Mouse (Mus musculus) mature B cell (primary cell): ENCODE data around the gene Apoa4.

Experiments
- in situ Hi-C: fragments of 300-500 bp; cut with MboI; formaldehyde crosslinking; loops from 2 replicates; pipeline ENCODE4 v1.14.3; 2019

Apoa4 gene

DNA sequence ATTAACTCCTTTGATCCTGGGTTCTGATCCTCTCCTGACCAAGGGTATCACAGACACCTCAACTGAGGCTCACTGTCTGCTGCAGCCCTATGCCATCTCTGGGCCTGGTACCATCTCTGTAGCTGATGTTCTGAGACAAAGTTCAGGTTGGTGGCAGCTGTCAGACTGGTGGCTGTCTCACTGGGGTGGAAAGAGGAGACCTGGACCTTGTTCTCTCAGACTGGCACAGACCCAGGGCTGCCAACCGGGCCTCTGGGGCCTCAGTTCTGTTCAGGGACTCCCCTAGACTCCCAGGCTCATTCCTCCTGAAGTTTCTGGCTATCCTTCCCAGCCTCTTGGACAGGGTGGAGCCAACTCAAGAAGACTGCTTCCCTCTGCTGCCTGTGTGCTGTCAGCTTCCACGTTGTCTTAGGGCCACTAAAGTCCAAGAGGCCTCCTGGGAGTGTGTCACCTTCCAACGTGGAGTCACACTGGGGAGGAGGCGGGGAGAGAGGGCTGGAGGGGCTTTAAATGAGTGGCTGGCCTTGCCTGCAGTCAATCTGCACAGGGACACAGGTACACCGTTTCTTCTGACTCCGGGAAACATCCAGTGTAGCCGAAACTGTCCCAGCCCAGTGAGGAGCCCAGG, at the start of gene Apoa4:
Gene Apoa4 (plus strand): TSS at position 171 of the 628 bp plus-strand sequence.
- in situ Hi-C loops = no loop called here

DNA sequence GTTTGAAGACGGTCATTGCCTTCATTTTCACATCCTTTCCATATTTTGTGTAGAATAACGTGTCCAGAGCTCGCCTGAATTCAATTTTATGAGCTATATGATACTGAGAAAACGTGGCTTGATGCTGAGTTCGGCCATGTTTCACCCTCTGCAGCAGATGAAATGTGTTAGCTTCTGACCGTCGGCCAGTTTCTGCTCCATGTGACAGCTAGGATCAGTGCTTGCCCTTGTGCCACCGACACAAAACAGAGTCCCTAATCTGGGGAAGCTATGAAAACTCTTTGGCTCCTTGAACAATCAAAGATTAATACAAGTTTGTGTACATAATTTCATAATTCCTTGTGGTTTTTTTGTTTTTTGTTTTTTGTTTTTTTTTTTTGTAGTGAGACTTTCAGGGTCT, 49.3 kb upstream of the Apoa4 start:
- in situ Hi-C loops = no loop called here

DNA sequence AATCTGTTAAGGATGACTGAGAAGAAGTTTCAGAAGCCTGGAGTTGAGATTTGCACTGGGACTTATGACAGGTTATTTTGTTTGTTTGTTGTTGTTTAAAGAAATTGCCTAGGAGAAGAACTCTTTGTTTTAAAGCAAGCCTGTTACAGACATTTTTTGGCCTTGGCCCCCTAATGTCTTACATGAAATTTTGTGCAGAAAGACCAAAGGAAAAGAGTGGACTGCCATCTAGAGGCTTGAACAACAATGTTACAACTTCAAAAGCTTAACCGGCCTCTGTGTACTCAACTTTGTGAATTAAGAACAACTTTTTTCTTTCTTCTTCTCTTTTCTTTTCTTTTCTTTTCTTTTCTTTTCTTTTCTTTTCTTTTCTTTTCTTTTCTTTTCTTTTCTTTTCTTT, 48.9 kb upstream of the Apoa4 start:
- in situ Hi-C loops = no loop called here

DNA sequence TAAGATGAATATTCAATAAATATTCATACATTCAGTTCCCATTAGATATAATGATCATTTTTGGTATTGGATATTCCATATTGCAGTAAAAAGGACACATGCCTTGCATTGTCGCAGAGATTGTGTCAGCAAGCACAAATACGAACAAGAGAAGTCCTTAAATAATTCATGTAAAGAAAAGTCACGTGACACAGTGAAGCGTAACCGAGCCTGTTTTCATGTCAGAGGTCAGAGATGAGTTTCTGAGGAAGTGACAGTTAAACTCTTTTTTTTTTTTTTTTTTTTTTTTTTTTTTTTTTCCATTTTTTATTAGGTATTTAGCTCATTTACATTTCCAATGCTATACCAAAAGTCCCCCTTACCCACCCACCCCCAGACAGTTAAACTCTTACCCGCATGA, 47.9 kb upstream of the Apoa4 start:
- in situ Hi-C loops = no loop called here

DNA sequence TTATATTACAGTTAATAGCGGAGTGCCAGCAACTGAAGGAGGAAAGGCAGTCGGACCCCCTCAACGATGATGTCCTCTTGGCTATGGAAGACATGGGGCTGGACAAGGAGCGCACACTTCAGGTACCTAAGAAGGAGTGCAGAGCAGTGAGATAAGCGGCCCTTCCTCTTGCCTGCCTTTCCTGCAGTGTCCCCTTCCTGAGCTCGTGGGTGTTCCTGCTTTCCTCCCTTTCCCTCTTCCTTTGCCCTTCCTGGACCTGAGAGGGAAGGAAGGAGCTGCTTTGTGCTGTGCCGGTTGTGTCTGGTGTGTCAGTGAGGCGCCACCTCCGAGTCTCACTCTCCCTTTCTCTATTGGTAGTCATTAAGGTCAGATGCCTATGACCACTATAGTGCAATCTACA, 45.7 kb upstream of the Apoa4 start:
- in situ Hi-C loops = no loop called here

DNA sequence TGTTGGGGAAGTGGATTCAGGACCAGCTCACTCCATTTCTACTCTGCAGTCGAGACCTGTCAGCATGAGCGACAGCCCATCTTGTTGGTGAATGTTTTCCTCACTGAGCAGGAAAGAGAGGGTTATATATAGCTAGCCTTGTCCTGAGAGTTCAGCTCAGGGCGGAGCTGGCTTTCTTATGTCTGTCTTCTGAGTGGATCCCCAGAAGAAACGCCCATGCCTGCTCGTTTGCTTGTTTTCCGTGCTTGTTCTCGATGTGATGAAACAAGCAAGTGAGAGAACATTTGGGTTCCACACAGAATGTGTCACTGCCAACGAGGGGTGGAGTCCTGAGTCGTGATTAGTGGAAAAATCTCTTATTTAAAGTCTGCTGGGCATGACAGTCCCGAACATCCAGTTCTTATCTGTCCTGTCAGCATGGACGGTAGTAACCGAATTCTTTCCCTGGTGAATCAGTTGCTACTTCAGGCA, 43.8 kb upstream of the Apoa4 start:
- in situ Hi-C loops = no loop called here

DNA sequence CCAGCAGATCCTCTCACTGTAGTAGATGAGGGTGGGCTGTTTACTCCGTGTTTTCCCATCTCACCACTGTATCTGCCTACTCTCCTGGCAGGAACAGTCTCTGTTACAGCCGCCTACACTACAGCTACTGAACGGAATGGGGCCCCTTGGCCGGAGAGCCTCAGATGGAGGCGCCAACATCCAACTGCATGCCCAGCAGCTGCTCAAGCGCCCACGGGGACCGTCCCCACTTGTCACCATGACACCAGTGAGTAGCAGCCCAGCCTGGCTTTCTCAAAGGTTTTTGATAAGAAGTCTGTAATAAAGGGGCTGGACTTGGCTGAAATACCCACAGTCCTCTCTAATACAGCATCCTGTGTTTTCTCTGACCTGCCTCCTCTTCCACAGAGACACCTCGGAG, 42.0 kb upstream of the Apoa4 start:
- in situ Hi-C loops = no loop called here

DNA sequence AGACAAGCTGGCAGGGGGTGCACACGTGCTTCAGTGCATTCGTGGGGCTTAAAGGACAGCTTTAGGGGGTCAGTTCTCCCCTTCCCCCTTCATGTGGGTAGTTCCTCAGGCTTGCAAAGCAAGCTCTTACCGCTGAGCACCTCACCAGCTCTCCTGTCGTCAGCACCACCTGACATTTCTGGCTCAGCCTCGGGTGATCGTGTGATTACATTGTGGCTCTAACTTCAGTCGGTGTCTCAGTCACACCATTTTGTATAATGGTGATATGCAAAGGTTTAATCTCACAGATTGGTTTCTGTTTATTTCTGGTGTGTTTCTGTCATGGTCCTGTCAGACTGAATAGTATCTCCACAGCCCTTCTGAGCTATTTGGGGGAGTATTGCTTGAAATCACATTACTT, 41.6 kb upstream of the Apoa4 start:
- in situ Hi-C loops = no loop called here

DNA sequence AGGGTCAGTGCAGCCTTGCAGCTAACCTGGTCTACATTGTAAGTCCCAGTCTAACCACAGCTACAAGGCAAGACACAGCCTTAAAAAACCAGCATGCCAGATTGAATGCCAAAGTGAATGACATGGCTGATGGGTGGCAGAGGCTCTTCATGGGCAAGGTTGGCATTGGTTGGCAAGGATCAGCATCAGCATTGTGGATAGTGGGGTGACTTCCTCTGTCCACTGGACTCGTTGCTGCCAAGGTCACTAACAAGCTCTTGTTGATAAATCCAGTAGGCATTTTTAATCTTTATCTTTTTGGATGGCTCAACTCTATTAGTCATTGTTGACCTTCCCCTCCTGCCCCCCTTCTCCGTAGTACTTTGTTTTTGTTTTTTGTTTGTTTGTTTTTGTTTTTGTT, 40.9 kb upstream of the Apoa4 start:
- in situ Hi-C loops = no loop called here

DNA sequence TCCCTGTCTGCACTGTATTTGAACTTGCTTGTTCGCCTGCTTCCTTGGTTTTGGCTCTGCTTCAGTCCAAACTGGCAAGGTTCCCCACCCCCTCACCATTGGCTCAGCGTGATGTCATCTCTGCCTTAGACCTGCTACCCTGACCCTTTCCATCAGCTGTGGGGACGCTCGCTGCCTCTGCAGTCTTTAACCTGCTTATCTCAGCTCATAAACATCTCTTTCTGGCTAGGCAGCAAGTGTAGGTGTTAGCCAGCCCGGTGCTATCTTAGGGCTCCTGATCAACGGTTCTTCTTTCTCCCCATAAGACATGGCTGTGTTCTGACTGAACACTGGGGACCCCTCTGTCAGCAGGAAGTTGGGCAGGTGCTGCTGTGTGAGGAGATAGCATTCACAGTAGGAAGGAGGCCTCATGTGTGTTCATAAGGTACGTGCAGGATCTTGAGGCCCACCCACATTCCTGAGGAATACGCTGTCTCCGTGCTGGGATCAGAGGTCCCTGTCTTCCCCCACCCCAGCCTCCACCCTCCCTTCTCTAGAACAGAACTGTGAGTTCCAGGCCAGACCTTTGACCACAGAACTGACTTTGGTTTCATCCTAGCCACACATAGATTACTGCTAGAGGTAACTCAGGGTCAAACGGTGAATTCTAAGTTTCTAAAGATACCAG, 33.5 kb upstream of the Apoa4 start:
- in situ Hi-C loops = no loop called here

DNA sequence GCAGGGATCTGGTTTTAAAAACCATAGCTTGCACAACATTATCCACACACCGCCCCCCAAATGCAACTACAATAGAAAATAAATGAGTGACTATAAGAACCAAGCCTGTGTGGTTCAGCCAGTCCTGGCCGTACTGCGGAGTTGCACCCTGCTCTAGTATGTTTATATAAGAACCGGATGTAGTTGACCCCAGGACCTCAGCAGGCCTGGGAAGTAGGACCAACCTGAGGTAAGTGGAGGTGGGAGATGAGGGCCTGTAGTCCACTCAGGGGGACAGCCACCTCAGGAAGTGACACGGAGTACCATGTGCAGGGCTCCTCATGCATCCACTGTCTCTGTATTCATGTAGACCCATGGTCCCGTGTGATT, 33.0 kb upstream of the Apoa4 start:
- in situ Hi-C loops = no loop called here

DNA sequence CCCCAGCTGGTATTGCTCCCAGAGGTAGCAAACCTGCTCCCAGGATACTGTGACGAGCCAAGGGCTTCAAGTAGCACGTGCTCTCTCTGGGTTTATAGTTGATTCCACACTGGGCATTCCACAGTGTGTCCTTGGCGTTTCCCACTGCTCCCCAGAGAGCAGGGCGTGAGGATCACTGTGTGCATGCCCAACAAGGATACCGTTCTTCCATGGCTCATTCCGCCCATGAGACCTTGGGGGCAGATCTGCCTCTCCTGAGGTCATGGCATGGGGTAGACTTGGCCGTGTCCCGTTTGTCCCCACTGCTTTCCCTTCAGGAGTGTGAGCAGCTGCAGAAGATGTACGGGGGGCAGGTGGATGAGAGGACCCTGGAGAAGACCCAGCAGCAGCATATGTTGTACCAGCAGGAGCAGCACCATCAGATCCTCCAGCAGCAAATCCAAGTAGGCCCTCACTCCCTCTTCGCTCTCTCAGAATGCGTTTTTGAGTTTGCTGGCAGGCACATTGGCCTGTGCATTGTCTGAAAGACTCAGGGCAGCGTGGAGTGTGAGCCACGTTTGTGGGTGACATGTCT, 32.0 kb upstream of the Apoa4 start:
- in situ Hi-C loops = no loop called here

DNA sequence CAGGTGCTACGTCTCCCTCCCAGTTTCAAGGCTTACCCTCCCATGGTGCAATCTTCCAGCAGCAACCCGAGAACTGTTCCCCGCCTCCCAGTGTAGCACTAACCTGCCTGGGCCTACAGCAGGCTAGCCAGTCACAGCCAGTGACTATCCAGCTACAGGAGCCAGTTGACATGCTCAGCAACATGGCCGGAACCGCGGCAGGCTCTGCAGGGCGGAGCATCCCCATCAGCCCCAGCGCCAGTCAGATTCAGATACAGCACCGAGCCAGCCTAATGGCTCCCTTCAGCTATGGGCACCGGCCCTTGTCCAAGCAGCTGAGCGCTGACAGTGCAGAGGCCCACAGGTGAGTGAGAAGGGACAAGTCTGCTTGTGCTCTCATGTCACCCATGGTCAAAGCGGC, 30.0 kb upstream of the Apoa4 start:
- in situ Hi-C loops = no loop called here

DNA sequence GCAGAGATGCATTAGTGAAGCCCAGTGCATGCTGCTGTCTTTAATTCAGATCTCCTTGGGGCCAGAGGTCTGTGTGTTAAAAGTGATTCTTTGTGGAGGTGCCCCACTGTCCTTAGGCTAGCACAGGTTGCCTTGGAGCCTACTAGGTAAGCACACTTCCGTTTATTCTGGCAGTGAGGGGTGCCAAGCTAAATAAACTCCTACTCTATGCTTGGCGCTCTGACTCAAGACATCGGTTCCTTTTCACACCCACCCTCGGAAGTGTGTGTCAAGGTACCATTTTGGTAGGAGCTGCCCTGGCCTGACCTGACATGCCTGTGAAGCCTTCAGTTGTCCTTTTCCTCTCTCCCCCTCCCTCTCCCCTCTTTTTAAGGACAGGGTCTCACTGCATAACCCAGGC, 26.2 kb upstream of the Apoa4 start:
- in situ Hi-C loops = no loop called here

DNA sequence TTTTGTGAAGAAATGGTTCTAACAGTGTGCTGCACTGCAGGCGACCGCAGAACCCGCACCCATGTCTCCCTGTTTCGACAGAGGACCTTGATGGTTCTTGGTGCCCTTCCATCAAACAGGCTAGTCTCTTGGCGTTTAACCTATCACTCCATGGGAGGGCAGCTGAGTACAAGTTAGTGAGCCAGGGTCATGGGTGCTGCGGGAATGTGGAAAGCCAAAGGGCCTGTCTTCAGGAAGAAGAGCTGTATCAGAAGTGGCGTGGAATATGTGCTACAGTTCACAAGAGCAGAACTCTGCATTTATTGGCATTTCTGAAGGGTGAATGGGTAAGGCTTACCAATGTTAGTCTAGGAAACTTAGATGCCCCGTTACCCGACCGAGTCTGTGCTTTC, 25.6 kb upstream of the Apoa4 start:
- in situ Hi-C loops = no loop called here

DNA sequence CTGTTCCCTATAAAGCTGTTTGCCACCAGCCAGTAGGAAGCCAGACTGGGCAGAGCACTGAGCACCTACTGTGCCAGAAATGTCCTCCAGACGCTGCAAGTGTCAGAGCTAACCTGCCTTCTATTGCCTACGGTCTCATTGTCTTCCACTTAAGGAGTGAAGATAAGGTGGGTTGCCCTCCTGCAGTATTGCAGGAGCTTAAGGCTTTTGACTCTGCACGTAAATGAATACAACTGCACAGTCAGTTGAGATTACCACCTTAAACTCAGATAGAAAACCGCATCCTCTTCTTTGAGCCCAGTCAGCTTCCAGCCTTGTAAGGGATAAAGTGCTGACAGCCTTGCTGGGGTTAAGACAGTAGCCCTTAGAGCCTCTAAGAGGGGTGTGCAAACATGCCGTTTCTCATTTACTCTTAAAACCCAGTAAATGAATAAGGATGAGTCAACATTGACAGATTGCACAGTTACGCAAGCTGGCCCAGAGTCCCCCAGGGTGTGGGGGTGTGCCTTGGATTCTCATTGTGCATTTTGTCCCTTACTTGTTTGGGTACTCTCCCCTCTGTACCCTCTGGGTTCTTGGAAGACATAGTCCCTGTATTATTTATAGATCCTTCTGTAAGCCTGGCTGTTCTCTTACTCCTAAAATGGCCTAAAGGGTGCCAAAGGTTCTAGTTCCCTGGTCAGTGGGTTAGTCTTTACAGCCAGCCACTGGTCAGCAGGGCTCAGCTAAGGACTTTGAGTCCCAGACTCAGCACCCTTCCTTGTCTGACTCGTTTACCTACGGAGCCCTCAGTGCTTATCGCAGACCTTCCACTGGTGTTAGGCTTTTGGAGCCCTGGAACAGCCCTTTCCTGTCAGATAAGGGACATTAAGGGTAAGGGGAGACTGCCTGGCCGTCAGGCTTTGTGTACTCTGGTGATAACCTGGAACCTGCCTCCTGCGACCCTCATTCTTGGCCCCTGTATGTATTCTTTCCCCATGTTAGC, 24.9 kb upstream of the Apoa4 start:
- in situ Hi-C loops = no loop called here

DNA sequence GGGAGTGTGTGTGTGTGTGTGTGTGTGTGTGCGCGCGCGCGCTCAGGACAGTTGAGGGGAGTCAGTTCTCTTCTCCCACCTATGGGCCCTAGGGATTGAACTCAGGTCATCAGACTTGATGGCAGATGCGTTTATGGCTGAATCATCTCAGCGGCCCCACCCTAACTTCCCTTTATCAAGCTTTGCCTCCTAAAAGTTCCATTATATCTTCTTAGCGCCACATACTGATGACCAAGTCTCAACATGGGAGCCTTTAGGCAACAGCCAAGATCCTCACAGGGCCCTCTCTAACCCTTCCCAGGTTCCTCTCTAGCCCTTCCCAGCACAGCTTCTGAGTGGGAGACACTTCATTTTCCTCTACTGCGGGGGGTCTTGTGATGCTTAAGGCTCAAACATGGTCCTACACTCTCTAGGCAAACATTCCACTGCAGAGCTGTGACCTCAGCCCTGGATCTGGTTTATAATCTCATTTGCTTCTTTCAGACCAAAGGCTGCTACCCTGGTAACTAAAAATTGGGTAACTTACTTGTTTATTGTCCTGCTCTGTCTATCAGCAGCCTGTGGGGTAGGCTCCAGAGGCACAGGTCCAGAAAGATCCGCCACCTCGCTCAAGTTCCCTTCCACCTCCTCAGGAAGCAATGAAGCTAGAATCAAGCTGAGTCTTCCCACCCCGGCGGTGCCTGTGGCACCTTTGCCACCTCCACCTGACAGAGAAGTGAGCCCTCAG, 23.6 kb upstream of the Apoa4 start:
- in situ Hi-C loops = no loop called here

DNA sequence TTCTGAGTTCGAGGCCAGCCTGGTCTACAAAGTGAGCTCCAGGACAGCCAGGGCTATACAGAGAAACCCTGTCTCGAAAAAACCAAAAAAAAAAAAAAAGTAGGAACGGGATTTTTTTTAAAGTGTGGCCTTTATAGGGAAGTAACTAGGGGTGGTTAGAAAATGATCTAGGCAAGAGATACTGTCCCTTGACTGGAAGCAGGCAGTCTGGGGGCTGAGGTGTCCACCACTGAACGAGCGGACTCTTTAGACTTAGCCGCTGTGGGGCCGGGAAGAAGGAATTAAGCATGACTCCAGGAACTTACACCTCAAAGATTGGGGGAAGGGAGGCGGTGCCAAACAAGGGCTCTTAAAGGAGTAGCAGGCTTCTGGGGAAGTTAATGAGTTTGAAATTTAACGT, 22.3 kb upstream of the Apoa4 start:
- in situ Hi-C loops = no loop called here

DNA sequence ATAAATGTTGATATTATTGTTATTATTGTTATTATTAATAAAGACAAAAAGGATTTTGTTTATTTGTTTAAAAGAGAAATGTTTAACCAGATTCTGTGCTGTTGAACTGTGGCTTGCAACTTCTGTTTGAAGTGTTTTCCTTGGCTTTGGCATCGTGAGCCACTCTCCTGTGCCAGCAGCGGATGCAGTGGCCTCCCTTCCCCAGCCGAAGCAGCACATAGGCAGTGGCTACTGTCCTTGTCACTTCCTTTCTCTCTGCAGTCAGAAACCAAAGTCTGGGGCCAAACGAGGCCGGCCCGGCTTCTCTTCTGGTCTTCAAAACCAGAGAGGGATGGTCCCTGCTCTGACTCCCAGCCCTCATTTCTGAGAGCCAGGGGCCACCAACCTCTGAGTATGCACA, 17.4 kb upstream of the Apoa4 start:
- in situ Hi-C loops = no loop called here

DNA sequence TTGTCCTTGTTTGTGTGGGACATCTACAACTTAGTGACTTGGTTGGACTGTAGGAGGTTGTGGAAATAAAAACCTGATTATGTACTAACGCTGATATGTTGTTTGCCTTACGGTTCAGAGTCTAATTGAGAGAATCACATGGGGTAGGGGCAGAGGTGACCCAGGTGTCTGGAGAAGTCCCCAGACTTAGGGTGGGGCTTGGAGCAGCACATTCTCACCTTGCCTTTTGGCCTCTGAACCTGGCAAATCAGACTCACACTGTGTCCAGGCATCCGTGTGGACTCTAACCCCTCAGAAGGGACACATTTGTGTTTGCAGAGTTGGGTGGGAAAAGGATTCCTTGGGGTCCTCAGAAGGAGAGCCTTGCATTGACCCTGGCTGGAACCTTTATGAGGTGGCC, 16.4 kb upstream of the Apoa4 start:
- in situ Hi-C loops = no loop called here

DNA sequence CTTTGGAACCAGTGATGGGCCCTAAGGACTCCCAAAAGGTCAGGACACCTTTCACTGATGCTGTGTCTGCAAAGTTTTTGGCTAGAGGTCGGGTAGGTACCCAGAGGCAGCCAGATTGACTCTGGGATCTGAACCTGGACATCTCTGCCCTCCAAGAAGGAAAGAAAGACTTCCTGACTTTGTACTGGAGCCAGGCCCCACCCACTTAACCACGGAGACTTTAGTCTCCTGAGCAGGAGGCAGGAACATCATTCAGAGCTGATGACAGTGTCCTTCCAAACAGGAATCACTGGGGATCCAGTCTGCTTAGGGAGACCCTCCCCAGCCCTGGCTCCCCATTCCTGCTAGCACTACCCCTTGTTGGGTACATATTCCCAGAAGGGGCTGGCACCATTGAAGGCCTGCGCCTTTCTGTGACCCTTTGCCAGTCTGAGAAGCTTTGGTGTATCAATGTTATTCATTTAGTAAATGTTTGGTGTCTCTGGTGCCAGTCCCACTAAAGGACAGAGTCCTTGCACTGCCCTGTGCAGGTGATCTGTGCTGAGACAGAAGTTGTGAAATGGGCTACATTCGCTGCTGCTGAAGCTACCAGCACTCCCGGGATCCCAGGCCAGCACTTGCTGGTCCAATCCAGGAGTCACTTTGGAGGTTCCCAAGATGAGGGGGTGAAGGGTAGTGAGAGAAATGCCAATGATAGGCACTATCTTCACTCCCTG, 15.4 kb upstream of the Apoa4 start:
- in situ Hi-C loops = no loop called here
